Mouse (Mus musculus) lung, embryonic 16.5 days (tissue): ENCODE measurements around the gene Lsm14a. TPM values are rescaled to one million over a fixed set of nuclear protein-coding genes. Genes with fewer than 3 reads are reported as not detected.

Experiments
- ATAC-seq: fragments of 200-750 bp; cut with Nextera tagmentation; 2 replicates; pipeline ENCODE4 v1.8.0; 2017; ENCODE audit warnings: low read depth, mild to moderate bottlenecking, moderate library complexity
- H3K27ac ChIP-seq: fragments of 300-500 bp; sonication (generic); 2 replicates; pipeline ENCODE4 v1.5.1; 2014; ENCODE audit warnings: mild to moderate bottlenecking, control low read depth, low read length
- H3K27me3 ChIP-seq: fragments of 300-500 bp; sonication (generic); 2 replicates; pipeline ENCODE4 v1.6.1; 2014; ENCODE audit warnings: low read depth, low read length, mixed read lengths; ENCODE audit not compliant: control insufficient read depth, insufficient read depth
- H3K36me3 ChIP-seq: fragments of 300-500 bp; sonication (generic); 2 replicates; pipeline ENCODE4 v1.6.1; 2014; ENCODE audit warnings: low read length; ENCODE audit not compliant: control insufficient read depth, insufficient read depth
- H3K4me1 ChIP-seq: fragments of 300-500 bp; sonication (generic); replicated peaks from 2 replicates; pipeline ENCODE4 v1.6.1; 2014; ENCODE audit warnings: low read length, mixed read lengths; ENCODE audit not compliant: control insufficient read depth, insufficient read depth
- H3K4me2 ChIP-seq: fragments of 300-500 bp; sonication (generic); 2 replicates; pipeline ENCODE4 v1.6.1; 2014; ENCODE audit warnings: low read depth, low read length, control low read depth
- H3K4me3 ChIP-seq: fragments of 300-500 bp; sonication (generic); 2 replicates; pipeline ENCODE4 v1.5.1; 2014; ENCODE audit warnings: mild to moderate bottlenecking, low read length, control low read depth
- H3K9ac ChIP-seq: fragments of 300-500 bp; sonication (generic); 2 replicates; pipeline ENCODE4 v1.6.1; 2014; ENCODE audit warnings: low read length, control low read depth
- H3K9me3 ChIP-seq: fragments of 300-500 bp; sonication (generic); 2 replicates; pipeline ENCODE4 v1.6.1; 2016; ENCODE audit warnings: low read length; ENCODE audit not compliant: control insufficient read depth
- WGBS: fragments of 180-500 bp; shearing (Covaris S2); extraction: QIAGEN DNeasy Blood & Tissue Kit; methylation state at CpG from one replicate; pipeline ENCODE4 v1.1.7; 2014; 5-methylcytosine and 5-hydroxymethylcytosine counted together
- polyA plus RNA-seq: library from polyadenylated mRNA; unstranded; fragments of >200 nt; fragmentation: Nextera tagmentation; extraction: Ambion mirVana; gene quantifications from 2 replicates; pipeline ENCODE4 v1.2.1, GENCODE M21; 2015

Lsm14a gene
- 88.7 and 92.0 TPM in 2 replicates for polyA plus RNA-seq

GRCm38 (mm10) chr7:34393215-34393614 lies at the start of gene Lsm14a:
Gene Lsm14a (minus strand): TSS chr7:34393315.
- no peaks in the 10 kb centered on the region for H3K9me3 ChIP-seq
- no peak within 1 kb of the TSS for H3K4me2 ChIP-seq
- H3K4me1 ChIP-seq, result peaks cover 10% of the 10 kb centered on the region
- no peaks in the 10 kb centered on the region for H3K27me3 ChIP-seq
- H3K4me3 ChIP-seq, result no peak within 1 kb of the TSS
- H3K27ac ChIP-seq, result no peak within 1 kb of the TSS
- no peak for ATAC-seq
- no peaks in the 10 kb centered on the region for H3K36me3 ChIP-seq
- H3K9ac ChIP-seq, result no peak within 1 kb of the TSS

GRCm38 (mm10) chr7:34438903-34439302 lies 45.8 kb upstream of the Lsm14a start:
- no peaks in the 10 kb centered on the region for H3K4me1 ChIP-seq
- H3K4me2 ChIP-seq, result no peak overlapping the region
- no peaks in the 10 kb centered on the region for H3K27me3 ChIP-seq
- H3K9me3 ChIP-seq, result no peaks in the 10 kb centered on the region
- H3K27ac ChIP-seq, result no peak overlapping the region
- no peaks in the 10 kb centered on the region for H3K36me3 ChIP-seq
- ATAC-seq, result no peak
- H3K4me3 ChIP-seq, result no peak overlapping the region
- 38% methylated on average over 6 of the region's 6 CpGs for WGBS
- H3K9ac ChIP-seq, result no peak overlapping the region

- H3K27ac ChIP-seq, result no peak overlapping the region
- H3K4me1 ChIP-seq, result no peaks in the 10 kb centered on the region
- no peak overlapping the region for H3K4me2 ChIP-seq
- no peak for ATAC-seq
- no peaks in the 10 kb centered on the region for H3K9me3 ChIP-seq
- H3K27me3 ChIP-seq, result no peaks in the 10 kb centered on the region
- WGBS, result 73% methylated on average over 1 of the region's 1 CpGs
- no peaks in the 10 kb centered on the region for H3K36me3 ChIP-seq
- H3K4me3 ChIP-seq, result no peak overlapping the region
- no peak overlapping the region for H3K9ac ChIP-seq
Measured at GRCm38 (mm10) chr7:34433597-34433996, 40.5 kb upstream of the Lsm14a start.

- Histone ChIP-seq H3K9me3 (no peaks in the 10 kb centered on the region), H3K9ac (no peak overlapping the region), H3K36me3 (no peaks in the 10 kb centered on the region), H3K27ac (no peak overlapping the region), H3K4me2 (no peak overlapping the region), H3K4me3 (no peak overlapping the region), H3K27me3 (no peaks in the 10 kb centered on the region), H3K4me1 (no peaks in the 10 kb centered on the region)
- WGBS, result 47% methylated on average over 2 of the region's 2 CpGs
- ATAC-seq, result no peak
Measured at GRCm38 (mm10) chr7:34421201-34421600, 28.1 kb upstream of the Lsm14a start.

GRCm38 (mm10) chr7:34407492-34407891 lies 14.4 kb upstream of the Lsm14a start:
- ATAC-seq, result peak; percentile 49; the same call in 1 of the 2 replicates
- WGBS, result 6% methylated on average over 8 of the region's 8 CpGs

GRCm38 (mm10) chr7:34403876-34404275 lies 10.8 kb upstream of the Lsm14a start:
- Histone ChIP-seq H3K9ac (no peak overlapping the region), H3K27ac (no peak overlapping the region), H3K9me3 (no peaks in the 10 kb centered on the region), H3K36me3 (no peaks in the 10 kb centered on the region), H3K4me2 (no peak overlapping the region), H3K4me1 (no peaks in the 10 kb centered on the region), H3K27me3 (no peaks in the 10 kb centered on the region), H3K4me3 (no peak overlapping the region)
- ATAC-seq, result no peak
- WGBS, result 46% methylated on average over 11 of the region's 11 CpGs

More at GRCm38 (mm10) chr7:34407492-34407891, 14.4 kb upstream of the Lsm14a start:
- Histone ChIP-seq H3K4me3 (no peak overlapping the region), H3K4me2 (no peak overlapping the region), H3K9ac (no peak overlapping the region), H3K9me3 (no peaks in the 10 kb centered on the region), H3K27ac (no peak overlapping the region), H3K4me1 (no peaks in the 10 kb centered on the region), H3K27me3 (no peaks in the 10 kb centered on the region), H3K36me3 (no peaks in the 10 kb centered on the region)

DNA sequence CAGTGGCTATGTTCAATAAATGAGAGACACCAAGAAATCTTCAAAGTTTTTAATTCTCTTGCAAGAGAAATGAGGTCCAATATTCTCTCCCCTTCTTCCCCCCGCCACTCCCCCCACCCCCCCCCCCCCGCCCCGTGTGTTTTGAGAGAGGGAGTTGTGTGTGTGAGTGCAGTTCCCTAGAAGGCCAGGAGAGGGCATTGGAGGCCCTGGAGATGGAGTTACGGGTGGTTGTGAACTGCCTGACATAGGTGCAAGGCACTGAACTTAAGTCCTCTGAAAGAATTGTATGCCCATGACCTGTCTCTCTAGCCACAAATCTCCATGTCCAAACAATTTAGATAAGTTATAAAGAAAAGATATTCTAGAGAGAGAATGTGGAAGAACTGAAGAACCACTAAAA lies 7.0 kb upstream of the Lsm14a start:
- 71% methylated on average over 1 of the region's 4 CpGs for WGBS
- H3K4me2 ChIP-seq, result no peak overlapping the region
- H3K9ac ChIP-seq, result no peak overlapping the region

GRCm38 (mm10) chr7:34398831-34399230 lies 5.7 kb upstream of the Lsm14a start:
- Histone ChIP-seq H3K4me2 (no peak overlapping the region), H3K9me3 (no peaks in the 10 kb centered on the region), H3K9ac (no peak overlapping the region), H3K27me3 (no peaks in the 10 kb centered on the region), H3K4me1 (no peaks in the 10 kb centered on the region), H3K36me3 (no peaks in the 10 kb centered on the region), H3K4me3 (no peak overlapping the region), H3K27ac (no peak overlapping the region)
- ATAC-seq, result no peak
- WGBS, result 65% methylated on average over 5 of the region's 5 CpGs

More for the DNA sequence above, 7.0 kb upstream of the Lsm14a start:
- H3K27me3 ChIP-seq, result no peaks in the 10 kb centered on the region
- no peak for ATAC-seq
- H3K9me3 ChIP-seq, result no peaks in the 10 kb centered on the region
- H3K27ac ChIP-seq, result no peak overlapping the region
- H3K4me3 ChIP-seq, result no peak overlapping the region
- no peaks in the 10 kb centered on the region for H3K4me1 ChIP-seq
- H3K36me3 ChIP-seq, result no peaks in the 10 kb centered on the region

DNA sequence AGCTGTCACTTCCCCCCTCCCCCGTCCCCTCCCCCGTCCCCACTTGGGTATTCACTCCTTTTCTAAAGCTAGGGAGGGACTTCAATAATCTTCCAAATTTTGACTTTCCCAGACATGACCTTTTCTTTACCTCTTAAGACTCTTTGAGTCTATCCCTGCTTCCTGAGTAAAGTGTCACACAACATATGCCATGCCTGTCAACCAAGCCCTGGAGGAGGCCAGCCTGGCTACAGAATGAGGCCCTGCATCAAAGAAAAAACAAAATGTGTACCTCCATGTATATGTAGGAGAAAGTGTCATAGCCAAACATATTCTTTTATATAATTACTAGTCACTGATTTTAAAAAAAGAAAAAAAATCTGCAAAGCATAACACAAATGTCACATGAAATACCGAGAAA lies 3.7 kb upstream of the Lsm14a start:
- 70% methylated on average over 3 of the region's 3 CpGs for WGBS
- Histone ChIP-seq H3K4me2 (no peak overlapping the region), H3K4me3 (no peak overlapping the region), H3K27me3 (no peaks in the 10 kb centered on the region), H3K9ac (no peak overlapping the region), H3K9me3 (no peaks in the 10 kb centered on the region), H3K4me1 (no peaks in the 10 kb centered on the region), H3K27ac (no peak overlapping the region), H3K36me3 (no peaks in the 10 kb centered on the region)
- no peak for ATAC-seq

- Histone ChIP-seq H3K9me3 (no peaks in the 10 kb centered on the region), H3K4me1 (peaks cover 5% of the 10 kb centered on the region), H3K27ac (no peak overlapping the region), H3K4me2 (no peak overlapping the region), H3K4me3 (no peak overlapping the region), H3K9ac (no peak overlapping the region), H3K36me3 (no peaks in the 10 kb centered on the region), H3K27me3 (no peaks in the 10 kb centered on the region)
- 56% methylated on average over 6 of the region's 6 CpGs for WGBS
- no peak for ATAC-seq
Measured at GRCm38 (mm10) chr7:34395761-34396160, 2.6 kb upstream of the Lsm14a start.
